Mouse (Mus musculus): ENCODE results near the gene Chchd2. TPM values are rescaled to one million over a fixed set of nuclear protein-coding genes. Genes with fewer than 3 reads are reported as not detected.
"Not testable (repeated sequence)": the region's sequence is repeated elsewhere in the genome, so short reads cannot be mapped to it uniquely, and the experiment has no call there.

Chchd2 gene
- polyA plus RNA-seq, 1 experiment from 2014 or later = 885 TPM

DNA sequence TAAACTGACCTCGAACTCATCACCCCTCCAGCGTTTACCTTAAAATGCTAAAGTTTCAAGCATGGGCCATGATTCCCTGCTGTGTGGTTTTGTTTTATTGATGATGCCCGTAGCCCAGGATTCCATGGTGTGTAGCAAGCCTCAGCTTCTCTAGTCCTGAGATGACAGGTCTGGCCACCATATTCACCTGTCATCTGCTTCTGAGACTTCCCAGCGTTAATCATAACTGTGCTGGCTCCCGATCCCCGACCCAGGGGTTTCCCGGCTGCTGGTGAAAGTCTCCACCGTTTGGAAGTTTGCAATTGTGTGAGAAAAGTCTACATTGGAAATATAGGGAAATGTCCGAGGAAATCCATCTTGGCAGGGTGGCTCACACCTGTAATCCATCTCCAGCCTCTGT, 21.9 kb upstream of the Chchd2 start:
- Histone ChIP-seq H3K9me3 (no peaks in the 10 kb centered on the region), H3K9ac (peak overlapping the region; percentile 91), H3K4me3 (peak overlapping the region; percentile 69), H3K36me3 (peaks cover 6% of the 10 kb centered on the region; the same call in 1 of the 2 replicates), H3K27me3 (no peaks in the 10 kb centered on the region), H3K4me2 (peak overlapping the region; percentile 73), H3K27ac (peak overlapping the region; percentile 98), H3K4me1 (replicated peaks) (peaks cover 13% of the 10 kb centered on the region)
- 71% methylated on average over 9 of the region's 9 CpGs for WGBS
- no peak for ATAC-seq (ENCODE audit: low FRiP score)

DNA sequence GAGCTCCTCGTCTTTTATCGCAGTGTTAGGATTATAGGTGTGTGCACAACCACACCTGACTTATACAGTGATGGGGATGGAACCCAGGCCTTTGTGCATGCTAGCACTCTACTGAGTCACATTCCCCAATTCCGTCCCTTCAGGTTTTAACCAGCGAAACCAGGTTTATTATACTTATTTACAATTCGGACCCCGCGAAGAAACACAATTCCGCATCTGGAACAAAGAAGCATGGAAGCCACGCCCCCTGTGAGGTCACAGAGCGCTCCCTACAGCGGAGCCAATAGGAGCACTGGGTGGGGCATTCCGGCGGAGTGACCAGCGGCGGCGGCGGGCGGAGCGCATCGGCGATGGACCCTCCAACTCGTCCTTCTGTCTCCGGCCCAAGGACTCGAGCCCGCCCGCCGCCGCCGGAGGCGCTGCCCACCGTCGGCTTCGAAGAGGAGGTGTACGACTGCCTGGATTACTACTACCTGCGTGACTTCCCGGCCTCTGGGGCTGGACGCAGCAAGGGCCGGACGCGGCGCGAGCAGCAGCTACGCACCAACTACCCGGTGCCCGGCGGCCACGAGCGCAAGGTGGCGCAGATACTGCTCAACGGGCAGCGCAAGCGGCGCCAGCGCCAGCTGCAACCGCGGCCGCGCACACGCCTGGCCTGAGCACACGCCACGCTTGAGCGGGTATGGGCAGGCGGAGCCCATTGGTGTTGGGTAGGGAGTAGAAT, 21.1 kb upstream of the Chchd2 start, which contains the start of gene Nupr1l:
Gene Nupr1l, plus strand, starts transcription at position 299 of the 724 bp plus-strand sequence.
- Histone ChIP-seq H3K27me3 (no peaks in the 10 kb centered on the region), H3K9me3 (no peaks in the 10 kb centered on the region), H3K36me3 (peaks cover 9% of the 10 kb centered on the region; the same call in 1 of the 2 replicates), H3K27ac (peak within 1 kb of the TSS; percentile 98), H3K9ac (peak within 1 kb of the TSS; percentile 91), H3K4me3 (peak within 1 kb of the TSS; percentile 69), H3K4me2 (peak within 1 kb of the TSS; percentile 73), H3K4me1 (replicated peaks) (peaks cover 13% of the 10 kb centered on the region)
- 1% methylated on average over 62 of the region's 63 CpGs for WGBS
- ATAC-seq (ENCODE audit: low FRiP score) = peak; percentile 97

DNA sequence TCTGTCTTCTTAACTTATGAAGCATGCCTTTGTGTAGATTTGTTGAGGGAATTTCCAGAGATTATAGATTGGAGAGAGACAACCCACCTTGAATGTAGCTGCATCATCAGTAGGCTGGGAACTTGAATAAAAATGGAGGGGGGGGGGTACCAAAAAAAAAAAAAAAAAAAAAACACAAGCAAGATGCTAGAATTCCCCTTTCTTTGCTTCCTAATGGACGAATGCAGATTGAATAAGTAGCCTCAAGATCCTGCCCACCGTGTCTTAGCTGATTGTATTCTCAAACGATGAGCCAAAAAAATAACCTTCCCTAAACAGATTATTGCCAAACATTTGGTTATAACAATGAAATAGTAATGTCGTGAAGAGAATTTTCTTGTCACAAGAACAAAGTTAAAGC, 20.5 kb upstream of the Chchd2 start:
- H3K27me3 ChIP-seq = no peaks in the 10 kb centered on the region
- H3K4me3 ChIP-seq = peak overlapping the region; percentile 69
- H3K9ac ChIP-seq = peak overlapping the region; percentile 74
- peaks cover 13% of the 10 kb centered on the region for H3K4me1 ChIP-seq (replicated peaks)
- 21% methylated on average over 4 of the region's 4 CpGs for WGBS
- peak overlapping the region; percentile 98 for H3K27ac ChIP-seq
- no peaks in the 10 kb centered on the region for H3K9me3 ChIP-seq
- no peak for ATAC-seq (ENCODE audit: low FRiP score)
- peak overlapping the region; percentile 73 for H3K4me2 ChIP-seq
- peaks cover 15% of the 10 kb centered on the region for H3K36me3 ChIP-seq

DNA sequence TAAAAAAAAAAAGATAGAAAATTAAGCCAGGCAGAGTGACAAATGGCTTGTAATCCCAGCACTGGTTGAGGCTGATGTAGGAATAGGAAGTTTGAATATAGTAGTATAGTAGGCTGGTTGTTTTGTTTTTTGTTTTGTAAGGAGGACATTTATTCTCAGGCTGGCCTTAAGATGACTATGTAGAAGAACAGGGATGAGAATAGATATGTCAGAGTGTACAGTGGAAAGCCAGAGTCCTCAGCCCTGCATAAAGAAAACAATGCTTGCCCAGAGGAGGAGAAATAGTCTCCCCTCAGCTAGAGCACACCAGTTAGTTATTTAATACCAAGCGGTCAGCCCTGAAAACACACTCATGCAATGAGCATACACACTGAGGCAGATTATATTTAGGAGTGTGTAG, 11.2 kb upstream of the Chchd2 start, which contains the start of gene Phkg1:
Gene Phkg1, minus strand, starts transcription at position 101 of the 400 bp plus-strand sequence.
- 94% methylated on average over 1 of the region's 1 CpGs for WGBS
- no peaks in the 10 kb centered on the region for H3K27me3 ChIP-seq
- ATAC-seq (ENCODE audit: low FRiP score) = no peak

DNA sequence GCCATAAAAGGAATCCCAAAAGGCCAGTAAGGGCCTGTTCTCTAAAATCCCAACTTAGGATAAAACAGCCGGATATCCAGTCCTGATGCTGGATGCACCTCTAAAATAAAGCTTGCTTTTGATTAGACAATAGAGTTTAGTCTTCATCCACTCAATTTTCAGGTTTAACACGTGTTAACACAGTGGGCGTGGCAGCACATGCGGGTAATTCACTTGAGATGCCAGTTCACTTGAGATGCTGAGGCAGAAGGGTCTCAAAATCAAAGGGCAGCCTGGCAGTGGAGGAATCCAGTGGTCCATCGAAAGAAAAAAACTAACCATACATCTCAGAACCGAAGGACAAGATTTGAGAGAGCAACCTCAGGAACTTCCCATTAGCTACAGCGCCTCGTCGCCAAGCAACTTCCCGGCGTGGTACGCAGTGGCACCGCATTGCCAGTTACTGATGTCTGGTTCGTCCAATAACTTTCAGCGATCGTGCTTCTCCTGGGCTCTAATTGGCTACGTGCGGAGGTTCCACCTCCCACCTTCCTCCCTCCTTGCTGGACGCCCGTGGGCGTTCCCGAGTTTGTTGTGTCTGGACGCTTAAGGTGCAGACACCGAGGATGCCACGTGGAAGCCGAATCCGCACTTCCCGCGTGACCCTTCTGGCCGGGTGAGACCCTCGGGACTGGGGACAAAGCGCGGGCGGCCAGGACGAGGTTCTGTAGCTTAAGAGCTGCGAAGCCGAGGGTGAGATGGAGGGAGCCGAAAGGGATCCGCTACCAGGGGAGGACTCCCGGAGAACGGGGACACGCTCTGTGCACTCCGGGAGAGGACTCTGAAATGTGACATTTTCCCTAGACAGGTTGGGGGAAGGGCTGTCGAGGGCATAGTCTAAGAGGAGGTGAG, 8.2 kb upstream of the Chchd2 start, which contains the start of gene Zbed5:
Gene Zbed5, plus strand, starts transcription at position 526 of the 891 bp plus-strand sequence.
- Histone ChIP-seq H3K4me1 (replicated peaks) (peaks cover 11% of the 10 kb centered on the region), H3K4me3 (peak within 1 kb of the TSS; percentile 71), H3K27ac (no peak within 1 kb of the TSS), H3K4me2 (peak within 1 kb of the TSS; percentile 65), H3K9ac (peak within 1 kb of the TSS; percentile 80), H3K27me3 (0 out of 2 replicates have a peak, but pooled peaks cover 2% of the 10 kb centered on the region), H3K9me3 (no peaks in the 10 kb centered on the region), H3K36me3 (no peaks in the 10 kb centered on the region; the same call in none of the 2 replicates)
- 2% methylated on average over 44 of the region's 44 CpGs for WGBS
- peak; percentile 99 for ATAC-seq (ENCODE audit: low FRiP score)

More for the DNA sequence above, 11.2 kb upstream of the Chchd2 start, which contains the start of gene Phkg1:
- no peaks in the 10 kb centered on the region for H3K9me3 ChIP-seq
- peaks cover 20% of the 10 kb centered on the region for H3K36me3 ChIP-seq
- H3K9ac ChIP-seq = no peak within 1 kb of the TSS
- H3K4me1 ChIP-seq (replicated peaks) = peaks cover 11% of the 10 kb centered on the region
- no peak within 1 kb of the TSS for H3K27ac ChIP-seq
- no peak within 1 kb of the TSS for H3K4me2 ChIP-seq
- no peak within 1 kb of the TSS for H3K4me3 ChIP-seq

DNA sequence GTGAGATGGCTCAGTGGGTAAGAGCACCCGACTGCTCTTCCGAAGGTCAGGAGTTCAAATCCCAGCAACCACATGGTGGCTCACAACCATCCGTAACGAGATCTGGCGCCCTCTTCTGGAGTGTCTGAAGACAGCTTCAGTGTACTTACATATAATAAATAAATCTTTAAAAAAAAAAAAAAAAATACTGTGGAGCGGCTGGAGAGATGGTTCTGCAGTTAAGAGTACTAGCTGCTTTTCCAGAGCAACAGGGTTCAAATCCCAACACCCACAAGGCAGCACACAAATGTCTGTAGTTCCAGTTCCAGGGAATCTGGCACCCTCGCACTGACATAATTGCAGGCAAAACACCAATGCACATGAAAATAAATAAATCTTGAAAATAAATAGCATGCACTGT, 3.1 kb upstream of the Chchd2 start:
- H3K9ac ChIP-seq; ATAC-seq (ENCODE audit: low FRiP score); H3K9me3 ChIP-seq; H3K36me3 ChIP-seq; H3K4me3 ChIP-seq; H3K4me2 ChIP-seq; H3K27me3 ChIP-seq; H3K27ac ChIP-seq: not testable (repeated sequence)
- peaks cover 12% of the 10 kb centered on the region for H3K4me1 ChIP-seq (replicated peaks)
- WGBS = 93% methylated on average over 4 of the region's 7 CpGs

DNA sequence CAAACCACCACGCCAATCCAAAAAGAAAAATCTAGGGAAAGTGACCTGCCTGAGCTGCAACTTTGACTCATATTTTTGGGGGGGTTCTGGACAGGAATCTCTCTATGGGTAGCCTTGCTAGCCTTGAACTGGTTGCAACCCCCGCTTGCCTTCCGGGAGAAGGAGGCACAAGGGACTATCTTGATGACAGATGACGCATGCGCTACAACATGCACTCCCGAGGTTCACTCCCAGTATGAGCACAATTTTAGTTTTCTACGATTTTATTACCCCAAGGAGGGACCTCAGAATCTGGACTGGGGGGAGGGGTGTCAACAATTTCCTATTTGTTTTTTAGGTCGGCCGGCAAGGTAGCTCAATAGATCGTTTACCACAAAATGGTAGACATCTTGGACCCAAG, 999 bp downstream of the Chchd2 start:
- peak overlapping the region; percentile 94 for H3K27ac ChIP-seq

DNA sequence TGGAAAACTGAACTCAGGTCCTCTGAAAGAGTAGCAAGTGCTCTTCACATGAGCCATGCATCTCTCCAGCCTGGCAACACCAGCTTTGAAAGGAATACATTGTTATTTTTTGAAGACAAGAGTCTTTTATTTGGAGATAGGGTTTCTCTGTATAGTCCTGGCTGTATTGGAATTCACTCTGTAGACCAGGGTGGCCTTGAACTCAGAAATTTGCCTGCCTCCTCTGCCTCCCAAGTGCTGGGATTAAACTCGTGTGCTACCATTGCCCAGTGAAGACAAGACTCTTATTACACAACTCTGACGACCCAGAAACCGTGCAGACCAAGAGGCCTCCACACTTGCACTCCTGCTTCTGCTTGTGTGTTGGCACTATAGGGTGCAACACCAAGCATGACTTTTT, 7.4 kb downstream of the Chchd2 start:
- H3K9ac ChIP-seq = no peak overlapping the region
- H3K4me1 ChIP-seq (replicated peaks) = peaks cover 13% of the 10 kb centered on the region
- H3K4me2 ChIP-seq = no peak overlapping the region
- H3K36me3 ChIP-seq = peaks cover 43% of the 10 kb centered on the region
- 84% methylated on average over 3 of the region's 3 CpGs for WGBS
- no peak for ATAC-seq (ENCODE audit: low FRiP score)
- no peaks in the 10 kb centered on the region for H3K27me3 ChIP-seq
- H3K27ac ChIP-seq = no peak overlapping the region
- H3K4me3 ChIP-seq = no peak overlapping the region
- H3K9me3 ChIP-seq = no peaks in the 10 kb centered on the region

More for the DNA sequence above, 999 bp downstream of the Chchd2 start:
- WGBS = 38% methylated on average over 10 of the region's 10 CpGs
- ATAC-seq (ENCODE audit: low FRiP score) = no peak
- Histone ChIP-seq H3K4me2 (peak overlapping the region; percentile 95), H3K36me3 (peaks cover 31% of the 10 kb centered on the region), H3K4me3 (peak overlapping the region; percentile 86), H3K4me1 (replicated peaks) (peaks cover 28% of the 10 kb centered on the region), H3K27me3 (no peaks in the 10 kb centered on the region), H3K9ac (peak overlapping the region; percentile 84), H3K9me3 (no peaks in the 10 kb centered on the region)

DNA sequence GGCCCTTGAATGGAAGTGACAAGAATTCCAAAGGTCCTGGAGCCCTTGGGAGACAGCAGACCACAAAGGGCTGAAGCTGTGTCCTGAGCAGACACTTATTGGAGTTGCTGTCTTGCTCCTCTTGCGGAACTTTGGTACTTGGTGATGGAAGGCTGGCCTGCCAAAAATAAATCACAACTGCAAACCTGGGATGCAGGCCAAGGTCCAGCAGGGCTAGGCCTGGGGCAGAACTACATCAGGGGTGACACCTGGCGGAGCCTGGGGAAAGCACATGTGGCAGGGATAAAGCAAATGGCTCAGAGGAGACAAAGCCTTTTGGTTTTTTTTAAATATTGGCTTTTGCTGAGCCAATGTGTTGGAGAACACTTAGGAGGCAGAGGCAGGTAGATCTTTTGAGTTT, 8.3 kb downstream of the Chchd2 start:
- Histone ChIP-seq H3K36me3 (peaks cover 35% of the 10 kb centered on the region), H3K27ac (no peak overlapping the region), H3K4me1 (replicated peaks) (peaks cover 5% of the 10 kb centered on the region; the same call in 1 of the 2 replicates), H3K27me3 (no peaks in the 10 kb centered on the region), H3K4me3 (no peak overlapping the region), H3K4me2 (no peak overlapping the region), H3K9ac (no peak overlapping the region), H3K9me3 (no peaks in the 10 kb centered on the region)
- WGBS = 69% methylated on average over 2 of the region's 2 CpGs
- no peak for ATAC-seq (ENCODE audit: low FRiP score)

DNA sequence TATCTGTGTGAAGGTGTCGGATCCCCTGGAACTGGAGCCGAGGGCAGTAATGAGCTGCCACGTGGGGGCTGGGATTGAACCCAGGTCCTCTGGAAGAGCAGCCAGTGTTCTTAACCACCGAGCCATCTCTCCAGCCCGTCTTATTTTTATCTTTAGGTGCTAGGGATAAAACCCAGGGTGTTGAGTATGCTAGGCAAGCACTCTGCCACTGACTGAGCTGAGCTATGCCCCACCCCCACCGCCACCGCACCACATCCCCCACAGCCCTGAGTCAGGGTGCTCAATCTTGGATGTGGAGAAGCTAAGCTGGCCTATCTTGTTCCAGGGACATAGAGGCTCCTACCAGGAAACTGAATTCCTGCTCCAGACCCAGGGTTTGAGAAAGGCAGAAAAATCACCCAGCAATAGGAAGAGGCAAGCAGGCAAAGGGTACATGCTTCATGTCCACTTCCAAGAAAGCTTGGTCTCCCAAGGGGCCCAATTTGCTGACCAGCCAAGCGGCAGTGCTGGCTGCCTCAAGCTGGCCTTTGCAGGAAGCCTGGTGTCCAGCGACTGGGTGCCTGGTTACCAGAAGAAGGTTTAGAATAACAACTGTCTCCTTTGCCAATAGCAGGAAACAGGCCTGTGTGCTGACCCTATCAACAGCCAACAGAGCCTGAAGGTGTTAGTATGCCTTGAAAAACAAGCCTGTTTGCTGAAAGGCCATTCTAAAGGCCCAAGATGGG, 9.4 kb downstream of the Chchd2 start:
- Histone ChIP-seq H3K4me1 (replicated peaks) (no peaks in the 10 kb centered on the region), H3K36me3 (peaks cover 29% of the 10 kb centered on the region), H3K4me2 (no peak overlapping the region), H3K9ac (no peak overlapping the region), H3K27me3 (no peaks in the 10 kb centered on the region), H3K9me3 (no peaks in the 10 kb centered on the region), H3K27ac (no peak overlapping the region), H3K4me3 (no peak overlapping the region)
- WGBS = 80% methylated on average over 9 of the region's 9 CpGs
- ATAC-seq (ENCODE audit: low FRiP score) = no peak

DNA sequence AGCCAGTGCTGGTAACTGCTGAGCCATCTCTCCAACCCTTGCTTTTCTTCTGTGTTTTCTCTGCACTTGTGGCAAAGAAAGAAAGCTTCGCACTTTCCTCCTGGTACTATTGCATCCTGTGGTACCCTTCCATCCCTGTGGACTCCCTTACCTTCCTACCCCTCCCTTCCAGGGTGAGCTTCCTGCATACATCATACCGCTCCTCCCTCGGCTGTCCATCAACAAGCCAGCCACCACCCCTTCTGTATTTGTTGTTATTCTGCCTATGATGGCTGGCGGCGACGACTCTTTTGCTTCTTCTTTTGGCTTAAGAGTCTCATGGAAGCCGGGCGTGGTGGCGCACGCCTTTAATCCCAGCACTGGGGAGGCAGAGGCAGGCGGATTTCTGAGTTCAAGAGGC, 12.2 kb downstream of the Chchd2 start:
- H3K4me2 ChIP-seq = no peak overlapping the region
- no peaks in the 10 kb centered on the region for H3K9me3 ChIP-seq
- peaks cover 5% of the 10 kb centered on the region for H3K36me3 ChIP-seq
- H3K27me3 ChIP-seq = no peaks in the 10 kb centered on the region
- ATAC-seq (ENCODE audit: low FRiP score) = no peak
- 78% methylated on average over 11 of the region's 11 CpGs for WGBS
- H3K27ac ChIP-seq = no peak overlapping the region
- no peaks in the 10 kb centered on the region for H3K4me1 ChIP-seq (replicated peaks)
- H3K4me3 ChIP-seq = no peak overlapping the region
- H3K9ac ChIP-seq = no peak overlapping the region

DNA sequence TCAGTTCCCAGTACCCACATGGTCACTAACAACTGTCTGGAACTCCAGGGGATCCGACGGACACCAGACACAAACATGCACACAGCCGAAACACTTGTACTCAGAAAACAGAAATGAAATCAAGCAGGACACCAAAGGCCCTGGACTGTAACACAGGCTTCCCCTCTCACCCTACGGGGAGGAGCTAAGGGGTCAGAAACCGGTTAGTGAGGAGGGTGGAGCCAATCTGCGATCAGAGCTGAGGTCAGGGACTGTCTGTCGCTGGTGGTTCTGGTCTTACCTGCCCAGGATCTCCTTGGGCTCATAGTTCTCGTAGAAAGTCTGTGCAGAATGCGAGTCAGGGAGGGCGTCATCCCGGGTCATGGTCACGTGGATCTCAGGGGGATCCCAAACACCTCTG, 13.3 kb downstream of the Chchd2 start:
- ATAC-seq (ENCODE audit: low FRiP score) = no peak
- Histone ChIP-seq H3K27me3 (no peaks in the 10 kb centered on the region), H3K4me1 (replicated peaks) (no peaks in the 10 kb centered on the region), H3K27ac (no peak overlapping the region), H3K36me3 (no peaks in the 10 kb centered on the region), H3K4me3 (no peak overlapping the region), H3K9me3 (no peaks in the 10 kb centered on the region), H3K9ac (no peak overlapping the region), H3K4me2 (no peak overlapping the region)
- WGBS = 87% methylated on average over 12 of the region's 12 CpGs
